In the genomic region with DNA sequence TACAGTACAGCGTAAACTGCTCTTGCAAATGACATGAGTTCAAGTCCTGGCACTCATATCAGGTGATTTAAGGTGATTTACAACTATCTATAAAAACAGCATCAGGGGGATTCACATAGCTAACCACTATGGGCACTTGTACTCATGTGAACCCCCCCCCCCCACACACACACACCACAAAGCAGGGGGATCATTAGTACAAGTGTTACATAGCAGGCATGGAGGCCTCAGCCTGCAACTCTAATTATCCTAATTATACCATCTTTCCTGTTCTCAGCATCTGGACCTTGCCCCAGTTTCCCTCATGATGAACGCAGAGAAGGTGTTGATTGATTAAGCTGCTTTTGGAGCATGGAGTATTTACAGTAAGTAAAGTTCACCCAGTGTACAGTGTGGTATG, we compare ENCODE assay signal across 28 mouse cellular contexts.
"Had no signal": no experiment of that assay in that cellular context is flagged by ENCODE, and none has a peak within 500 bp of the region (broad histone marks: within the 10 kb centered on the region; RNA-seq: fewer than 3 reads in every experiment).

No protein-coding gene starts in this region.

- H3K4me1 ChIP-seq: heart, embryonic 13.5 days; heart, embryonic 15.5 days; hindbrain, embryonic 13.5 days; hindbrain, embryonic 15.5 days; kidney, embryonic 15.5 days; limb, embryonic 10.5 days; limb, embryonic 12.5 days; liver, embryonic 13.5 days; liver, embryonic 15.5 days had no signal

- H3K4me2 ChIP-seq: heart, embryonic 11.5 days; heart, embryonic 13.5 days; heart, embryonic 15.5 days; hindbrain, embryonic 13.5 days; hindbrain, embryonic 15.5 days; kidney, embryonic 15.5 days; limb, embryonic 12.5 days; liver, embryonic 11.5 days; liver, embryonic 13.5 days; liver, embryonic 15.5 days had no signal

- H3K36me3 ChIP-seq: heart, embryonic 13.5 days; heart, embryonic 15.5 days; hindbrain, embryonic 13.5 days; hindbrain, embryonic 15.5 days; kidney, embryonic 15.5 days; limb, embryonic 10.5 days; limb, embryonic 12.5 days; liver, embryonic 13.5 days; liver, embryonic 15.5 days had no signal

- DNase-seq: gastrocnemius, adult 2 months; gastrocnemius, postnatal 14 days; gastrocnemius, postnatal 36 days; heart, adult 11 months; heart, adult 2 months; heart, postnatal 14 days; heart, postnatal 36 days; kidney, adult 11 months; kidney, adult 2 months; kidney, adult 9 months; kidney, postnatal 14 days; kidney, postnatal 36 days; liver; liver, embryonic 13.5 days had no signal

- H3K9ac ChIP-seq: heart, embryonic 13.5 days; heart, embryonic 15.5 days; hindbrain, embryonic 13.5 days; hindbrain, embryonic 15.5 days; kidney, embryonic 15.5 days; limb, embryonic 12.5 days; liver, embryonic 13.5 days; liver, embryonic 15.5 days had no signal

- H3K27me3 ChIP-seq: heart, embryonic 13.5 days; heart, embryonic 15.5 days; hindbrain, embryonic 13.5 days; hindbrain, embryonic 15.5 days; kidney, embryonic 15.5 days; limb, embryonic 12.5 days; liver, embryonic 13.5 days; liver, embryonic 15.5 days had no signal

- H3K27ac ChIP-seq: gastrocnemius, adult 2 months; heart, adult 2 months; heart, embryonic 13.5 days; heart, embryonic 15.5 days; hindbrain, embryonic 13.5 days; hindbrain, embryonic 15.5 days; hindbrain, postnatal 0 days; kidney, embryonic 15.5 days; kidney, postnatal 0 days; left cerebral cortex, adult 2 months; limb, embryonic 10.5 days; limb, embryonic 12.5 days; liver, embryonic 13.5 days; liver, embryonic 15.5 days had no signal

- ATAC-seq: hindbrain, postnatal 0 days; intestine, embryonic 16.5 days had no signal

- H3K9me3 ChIP-seq: heart, embryonic 13.5 days; heart, embryonic 15.5 days; hindbrain, embryonic 13.5 days; hindbrain, embryonic 15.5 days; kidney, embryonic 15.5 days; limb, embryonic 10.5 days; limb, embryonic 12.5 days; liver, embryonic 13.5 days; liver, embryonic 15.5 days had no signal

- H3K4me3 ChIP-seq: gastrocnemius, adult 2 months; heart, adult 2 months; heart, embryonic 13.5 days; heart, embryonic 15.5 days; hindbrain, embryonic 13.5 days; hindbrain, embryonic 15.5 days; kidney, embryonic 15.5 days; left cerebral cortex, adult 2 months; limb, embryonic 10.5 days; limb, embryonic 12.5 days; liver, embryonic 13.5 days; liver, embryonic 15.5 days had no signal
